Mouse (Mus musculus) limb, embryonic 14.5 days (tissue): Measurements from ENCODE around the gene Tmcc1. TPM values are rescaled to one million over a fixed set of nuclear protein-coding genes. Genes with fewer than 3 reads are reported as not detected.

Experiments used
- ATAC-seq: fragments of 200-750 bp; cut with Nextera tagmentation; 2 replicates; pipeline ENCODE4 v1.8.0; 2017; ENCODE audit warnings: low read depth, moderate number of reproducible peaks, moderate TSS enrichment; ENCODE audit not compliant: low FRiP score
- DNase-seq: peaks from one replicate; pipeline ENCODE4 v3.0.0-alpha.2; 2015; ENCODE audit warnings: low spot score
- H3K27ac ChIP-seq: fragments of 300-500 bp; sonication (generic); replicated peaks from 2 replicates; pipeline ENCODE4 v1.5.1; 2014; ENCODE audit warnings: low read depth, mild to moderate bottlenecking, low read length, moderate library complexity, mixed read lengths
- H3K27me3 ChIP-seq: fragments of 300-500 bp; sonication (generic); 2 replicates; pipeline ENCODE4 v1.6.1; 2014; ENCODE audit warnings: low read length, mixed read lengths; ENCODE audit not compliant: control insufficient read depth, insufficient read depth
- H3K36me3 ChIP-seq: fragments of 300-500 bp; sonication (generic); 2 replicates; pipeline ENCODE4 v1.6.1; 2014; ENCODE audit warnings: mild to moderate bottlenecking, low read length, moderate library complexity, mixed read lengths; ENCODE audit not compliant: control insufficient read depth, insufficient read depth
- H3K4me1 ChIP-seq: fragments of 300-500 bp; sonication (generic); 2 replicates; pipeline ENCODE4 v1.6.1; 2014; ENCODE audit warnings: antibody characterized with exemption, low read length, mixed read lengths; ENCODE audit not compliant: control insufficient read depth, insufficient read depth
- H3K4me2 ChIP-seq: fragments of 300-500 bp; sonication (generic); replicated peaks from 2 replicates; pipeline ENCODE4 v1.6.1; 2014; ENCODE audit warnings: low read depth, mild to moderate bottlenecking, low read length, moderate library complexity; ENCODE audit not compliant: severe bottlenecking
- H3K4me3 ChIP-seq: fragments of 300-500 bp; sonication (generic); replicated peaks from 2 replicates; pipeline ENCODE4 v1.5.1; 2014; ENCODE audit warnings: low read length
- H3K9ac ChIP-seq: fragments of 300-500 bp; sonication (generic); 2 replicates; pipeline ENCODE4 v1.6.1; 2014; ENCODE audit warnings: mild to moderate bottlenecking, low read depth, low read length, moderate library complexity; ENCODE audit not compliant: severe bottlenecking
- H3K9me3 ChIP-seq: fragments of 300-500 bp; sonication (generic); 2 replicates; pipeline ENCODE4 v1.6.1; 2016; ENCODE audit warnings: low read length; ENCODE audit not compliant: control insufficient read depth
- POLR2A ChIP-seq: fragments of 200-500 bp; IDR thresholded peaks from 2 replicates; pipeline ENCODE4 v1.8.0; 2012; ENCODE audit warnings: inconsistent platforms, mild to moderate bottlenecking, moderate library complexity, borderline replicate concordance; ENCODE audit not compliant: insufficient read depth, insufficient read length; ENCODE audit errors: extremely low read depth
- WGBS: fragments of 180-500 bp; shearing (Covaris S2); extraction: QIAGEN DNeasy Blood & Tissue Kit; methylation state at CpG from one replicate; pipeline ENCODE4 v1.1.7; 2014; 5-methylcytosine and 5-hydroxymethylcytosine counted together
- polyA plus RNA-seq, 2 experiments: library from polyadenylated mRNA; depleted of rRNA in 1 of 2; stranded (reverse) in 1 of 2; unstranded in 1 of 2; fragments of >200 nt; fragmentation: Nextera tagmentation in 1 of 2; extraction: Ambion mirVana in 1 of 2; gene quantifications; 2 replicates each; pipeline versions ENCODE4 v1.2.1 to v1.2.3; 2012 to 2014

Tmcc1 gene
- polyA plus RNA-seq, 2 experiments, result 11.1 to 23.4 TPM

DNA sequence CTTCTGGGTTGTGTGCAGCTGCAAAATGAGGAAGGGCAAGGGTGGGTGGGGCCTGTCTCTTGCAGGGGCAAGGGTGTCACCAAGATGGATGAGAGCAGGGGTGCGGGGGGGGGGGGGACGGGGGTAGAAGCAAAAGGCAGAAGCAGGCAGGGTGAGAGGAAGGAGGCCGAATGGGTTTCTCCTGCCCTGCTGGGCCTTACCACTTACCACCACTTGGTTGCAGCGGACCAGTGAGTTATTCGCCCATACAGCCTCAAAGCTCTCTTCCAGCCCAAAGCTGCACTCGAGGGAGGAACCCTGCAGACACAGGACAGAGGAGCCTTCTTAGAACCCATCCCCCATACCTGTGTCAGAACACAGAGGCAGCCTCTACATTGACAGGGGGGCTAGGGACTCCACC is 223.3 kb downstream of the Tmcc1 start:
- 62% methylated on average over 4 of the region's 6 CpGs for WGBS
- no peak overlapping the region for H3K4me3 ChIP-seq
- TF ChIP-seq POLR2A, result no peak
- no peak overlapping the region for H3K27ac ChIP-seq
- DNase-seq (no peak), ATAC-seq (no peak)
- H3K4me1 ChIP-seq, result peaks cover 20% of the 10 kb centered on the region
- H3K9ac ChIP-seq, result no peak overlapping the region
- H3K36me3 ChIP-seq, result peaks cover 6% of the 10 kb centered on the region
- H3K4me2 ChIP-seq, result no peak overlapping the region
- H3K9me3 ChIP-seq, result no peaks in the 10 kb centered on the region
- no peaks in the 10 kb centered on the region for H3K27me3 ChIP-seq

DNA sequence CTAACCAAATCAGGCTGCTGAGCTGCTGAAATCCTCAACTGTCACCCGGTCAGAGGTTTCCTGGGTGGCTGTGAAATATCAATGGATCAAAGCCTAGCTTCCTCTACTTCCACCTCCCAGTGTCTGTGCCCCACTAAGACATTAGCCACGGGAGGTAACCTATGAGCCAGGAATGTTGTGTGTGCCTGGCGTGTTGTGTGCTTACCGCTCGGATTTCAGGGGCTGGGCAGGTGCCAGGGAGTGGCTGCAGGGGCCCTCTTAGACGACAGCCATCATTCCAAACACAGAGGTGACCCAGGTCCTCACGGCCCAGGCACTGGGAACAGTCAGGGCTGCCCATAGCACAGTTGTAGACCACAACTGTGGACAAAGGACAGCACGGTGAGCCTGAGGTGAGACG is 224.2 kb downstream of the Tmcc1 start:
- H3K4me2 ChIP-seq, result no peak overlapping the region
- peaks cover 6% of the 10 kb centered on the region for H3K36me3 ChIP-seq
- no peak overlapping the region for H3K9ac ChIP-seq
- H3K9me3 ChIP-seq, result no peaks in the 10 kb centered on the region
- peaks cover 20% of the 10 kb centered on the region for H3K4me1 ChIP-seq
- no peaks in the 10 kb centered on the region for H3K27me3 ChIP-seq
- DNase-seq (no peak), ATAC-seq (no peak)
- H3K27ac ChIP-seq, result no peak overlapping the region
- 55% methylated on average over 9 of the region's 9 CpGs for WGBS
- no peak overlapping the region for H3K4me3 ChIP-seq
- TF ChIP-seq POLR2A, result no peak

- Histone ChIP-seq H3K4me1 (peaks cover 20% of the 10 kb centered on the region), H3K9ac (no peak overlapping the region), H3K27me3 (no peaks in the 10 kb centered on the region), H3K27ac (no peak overlapping the region), H3K4me2 (no peak overlapping the region), H3K4me3 (no peak overlapping the region), H3K9me3 (no peaks in the 10 kb centered on the region), H3K36me3 (peaks cover 6% of the 10 kb centered on the region)
- DNase-seq (no peak), ATAC-seq (no peak)
- no peak for TF ChIP-seq POLR2A
- WGBS, result 61% methylated on average over 6 of the region's 6 CpGs
Measured at GRCm38 (mm10) chr6:115968700-115969099, 224.6 kb downstream of the Tmcc1 start.

Other genes with a start within 250 kb of the Tmcc1 start
- not detected in 2 replicates for gene H1foo, start 248.5 kb downstream of the Tmcc1 start, polyA plus RNA-seq (2012; rRNA removed)
- not detected in 2 replicates for gene H1foo, start 248.5 kb downstream of the Tmcc1 start, polyA plus RNA-seq (2014; fragmentation: Nextera tagmentation; extraction: Ambion mirVana)
- 61.9 and 74.1 TPM in 2 replicates for gene Plxnd1, start 198.5 kb downstream of the Tmcc1 start, polyA plus RNA-seq (2012; rRNA removed)
- 39.1 and 50.4 TPM in 2 replicates for gene Plxnd1, start 198.5 kb downstream of the Tmcc1 start, polyA plus RNA-seq (2014; fragmentation: Nextera tagmentation; extraction: Ambion mirVana)
- gene Washc2, start 14.6 kb upstream of the Tmcc1 start, polyA plus RNA-seq (2012; rRNA removed), result 78.8 and 84.1 TPM in 2 replicates
- gene Washc2, start 14.6 kb upstream of the Tmcc1 start, polyA plus RNA-seq (2014; fragmentation: Nextera tagmentation; extraction: Ambion mirVana), result 38.0 and 46.2 TPM in 2 replicates
- 3.7 and 4.7 TPM in 2 replicates for gene Zfand4, start 70.7 kb upstream of the Tmcc1 start, polyA plus RNA-seq (2012; rRNA removed)
- gene Zfand4, start 70.7 kb upstream of the Tmcc1 start, polyA plus RNA-seq (2014; fragmentation: Nextera tagmentation; extraction: Ambion mirVana), result 6.5 and 8.2 TPM in 2 replicates
- gene March8, start 144.5 kb upstream of the Tmcc1 start, polyA plus RNA-seq (2012; rRNA removed), result 40.4 and 49.4 TPM in 2 replicates
- gene March8, start 144.5 kb upstream of the Tmcc1 start, polyA plus RNA-seq (2014; fragmentation: Nextera tagmentation; extraction: Ambion mirVana), result 27.0 and 29.6 TPM in 2 replicates